Mouse (Mus musculus) embryo, embryonic 11.5 days (tissue): Measurements from ENCODE around the gene Zfp61.

Experiments used
- DNase-seq: peaks from one replicate; pipeline ENCODE4 v3.0.0-alpha.2; 2012; ENCODE audit warnings: low read depth, low spot score

The Zfp61 gene

GRCm38 (mm10) chr7:24300771-24301282, at the start of gene Zfp61:
Zfp61 (minus strand) TSS chr7:24301232.
- DNase-seq: no peak

- DNase-seq: no peak
Measured at GRCm38 (mm10) chr7:24348896-24349295, 47.9 kb upstream of the Zfp61 start, which contains the start of gene Lypd5. Lypd5 (plus strand) TSS chr7:24349196.

GRCm38 (mm10) chr7:24346444-24346843, 45.4 kb upstream of the Zfp61 start:
- DNase-seq: no peak

GRCm38 (mm10) chr7:24343701-24344272, 42.8 kb upstream of the Zfp61 start:
- DNase-seq: no peak

- no peak for DNase-seq
Measured at GRCm38 (mm10) chr7:24338241-24338640, 37.2 kb upstream of the Zfp61 start.

GRCm38 (mm10) chr7:24335699-24336309, 34.8 kb upstream of the Zfp61 start:
- DNase-seq: peak; percentile 56

GRCm38 (mm10) chr7:24333304-24333986, 32.4 kb upstream of the Zfp61 start, which contains the start of gene Tescl:
Tescl (minus strand) TSS chr7:24333936.
- no peak for DNase-seq

- no peak for DNase-seq
Measured at GRCm38 (mm10) chr7:24327281-24327975, 26.4 kb upstream of the Zfp61 start.

- no peak for DNase-seq
Measured at GRCm38 (mm10) chr7:24326273-24327135, 25.5 kb upstream of the Zfp61 start.

GRCm38 (mm10) chr7:24325675-24326128, 24.7 kb upstream of the Zfp61 start:
- no peak for DNase-seq

- no peak for DNase-seq
Measured at GRCm38 (mm10) chr7:24325197-24325596, 24.2 kb upstream of the Zfp61 start.

GRCm38 (mm10) chr7:24322593-24322992, 21.6 kb upstream of the Zfp61 start:
- no peak for DNase-seq

GRCm38 (mm10) chr7:24318942-24319341, 17.9 kb upstream of the Zfp61 start:
- DNase-seq: no peak

- DNase-seq: peak; percentile 92
Measured at GRCm38 (mm10) chr7:24316567-24317092, 15.6 kb upstream of the Zfp61 start, which contains the start of gene Zfp94. Zfp94 (minus strand) TSS chr7:24316666.

- no peak for DNase-seq
Measured at GRCm38 (mm10) chr7:24315726-24316566, 14.9 kb upstream of the Zfp61 start.

GRCm38 (mm10) chr7:24299823-24300481, 1.1 kb downstream of the Zfp61 start:
- DNase-seq: no peak

- DNase-seq: peak; percentile 84
Measured at GRCm38 (mm10) chr7:24298973-24299708, 1.9 kb downstream of the Zfp61 start.

GRCm38 (mm10) chr7:24298635-24298972, 2.4 kb downstream of the Zfp61 start:
- no peak for DNase-seq
